Mouse (Mus musculus) liver, adult 2 months (tissue): ENCODE results near the gene Aff3. TPM values are rescaled to one million over a fixed set of nuclear protein-coding genes. Genes with fewer than 3 reads are reported as not detected.

Experiments used
- DNase-seq: peaks from one replicate; pipeline ENCODE4 v3.0.0-alpha.2; 2011; ENCODE audit warnings: low read depth, low spot score; ENCODE audit errors: extremely low read depth
- H3K27ac ChIP-seq: fragments of 200-500 bp; replicated peaks from 2 replicates; pipeline ENCODE4 v1.5.1; 2012; ENCODE audit warnings: low read depth, mild to moderate bottlenecking, control low read depth, inconsistent platforms, low read length; ENCODE audit not compliant: insufficient read depth
- H3K27me3 ChIP-seq: fragments of 200-500 bp; 2 replicates; pipeline ENCODE4 v1.6.1; 2012; ENCODE audit warnings: mild to moderate bottlenecking, moderate library complexity, low read length, inconsistent platforms; ENCODE audit not compliant: control insufficient read depth, insufficient read depth
- H3K36me3 ChIP-seq: fragments of 200-500 bp; 2 replicates; pipeline ENCODE4 v1.6.1; 2012; ENCODE audit warnings: low read length, inconsistent platforms; ENCODE audit not compliant: control insufficient read depth, insufficient read depth
- H3K4me1 ChIP-seq: fragments of 200-500 bp; 2 replicates; pipeline ENCODE4 v1.6.1; 2011; ENCODE audit warnings: low read length; ENCODE audit not compliant: control insufficient read depth, insufficient read depth
- H3K4me3 ChIP-seq: fragments of 200-500 bp; 2 replicates; pipeline ENCODE4 v1.5.1; 2011; ENCODE audit warnings: low read depth, mild to moderate bottlenecking, control low read depth, low read length, moderate library complexity; ENCODE audit not compliant: insufficient read depth
- H3K79me2 ChIP-seq: fragments of 200-500 bp; 2 replicates; pipeline ENCODE4 v1.6.1; 2012; ENCODE audit warnings: inconsistent platforms, mild to moderate bottlenecking, low read length, moderate library complexity; ENCODE audit not compliant: control insufficient read depth, insufficient read depth
- H3K9ac ChIP-seq: fragments of 200-500 bp; 2 replicates; pipeline ENCODE4 v1.6.1; 2012; ENCODE audit warnings: low read depth, mild to moderate bottlenecking, control low read depth, inconsistent platforms, low read length
- CTCF ChIP-seq: fragments of 200-500 bp; IDR thresholded peaks from 2 replicates; pipeline ENCODE4 v1.5.1; 2011; ENCODE audit warnings: low read depth, low read length, control low read depth
- POLR2A ChIP-seq: fragments of 200-500 bp; IDR thresholded peaks from 2 replicates; pipeline ENCODE4 v1.6.1; 2011; ENCODE audit warnings: low read length, control low read depth; ENCODE audit not compliant: insufficient read depth; ENCODE audit errors: extremely low read depth
- WGBS: fragments of 180-500 bp; shearing (Covaris S2); methylation state at CpG from one replicate; pipeline ENCODE4 v1.1.7; 2018; 5-methylcytosine and 5-hydroxymethylcytosine counted together
- polyA plus RNA-seq: library from polyadenylated mRNA; depleted of rRNA; stranded (reverse); fragments of >200 nt; gene quantifications from 2 replicates; pipeline ENCODE4 v1.2.3, GENCODE M21; 2012
- total RNA-seq: library from RNA; depleted of rRNA; stranded (reverse); fragments of >200 nt; gene quantifications from 2 replicates; pipeline ENCODE4 v1.2.3, GENCODE M21; 2014

The Aff3 gene
- total and polyA plus RNA-seq, 2 experiments = 0.18 to 0.28 TPM

DNA sequence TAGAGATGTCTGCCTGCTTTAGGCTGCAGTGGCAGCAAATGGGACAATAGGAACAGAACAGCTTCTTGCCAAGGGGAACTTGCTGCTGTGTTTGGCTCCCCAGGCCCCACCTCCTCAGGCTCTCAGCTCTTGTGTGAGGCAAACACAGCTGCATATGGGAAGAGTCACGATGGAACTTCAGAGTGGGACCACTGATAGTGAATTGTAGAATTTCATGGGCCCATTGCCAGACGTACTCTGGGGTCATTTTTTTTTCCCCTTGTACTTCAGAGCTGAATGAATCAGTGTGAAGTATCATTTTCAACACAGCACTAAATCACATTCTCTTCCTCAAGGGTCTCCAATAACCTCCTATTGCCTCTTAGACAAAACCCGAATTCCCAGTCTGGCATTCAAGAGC is 451.4 kb downstream of the Aff3 start:
- TF ChIP-seq CTCF (no peak), POLR2A (no peak)
- no peak for DNase-seq
- no peak overlapping the region for H3K27ac ChIP-seq
- H3K27me3 ChIP-seq = no peaks in the 10 kb centered on the region
- H3K36me3 ChIP-seq = no peaks in the 10 kb centered on the region
- no peak overlapping the region for H3K9ac ChIP-seq
- H3K4me3 ChIP-seq = no peak overlapping the region
- no peaks in the 10 kb centered on the region for H3K79me2 ChIP-seq
- WGBS = 78% methylated on average over 3 of the region's 3 CpGs
- H3K4me1 ChIP-seq = no peaks in the 10 kb centered on the region

DNA sequence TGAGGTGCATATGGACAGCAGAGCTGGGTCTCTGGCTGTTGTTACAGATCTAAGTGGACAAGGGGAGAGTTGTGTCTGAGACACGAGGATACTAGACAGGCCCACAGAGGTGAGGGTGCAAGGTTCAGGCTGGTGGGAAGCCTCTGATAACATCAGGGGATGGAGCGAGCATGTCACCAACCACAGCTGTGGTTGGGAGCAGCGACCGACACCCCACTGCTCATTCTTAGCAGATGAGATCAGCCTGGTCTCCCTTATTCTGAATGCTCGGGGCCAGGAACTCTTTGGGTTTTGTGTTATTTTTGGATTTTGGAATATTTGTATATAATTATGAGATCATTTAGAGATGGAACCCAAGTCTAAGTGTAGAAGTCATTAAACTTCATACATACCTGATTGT is 452.4 kb downstream of the Aff3 start:
- Histone ChIP-seq H3K36me3 (no peaks in the 10 kb centered on the region), H3K27ac (no peak overlapping the region), H3K9ac (no peak overlapping the region), H3K27me3 (no peaks in the 10 kb centered on the region), H3K4me1 (no peaks in the 10 kb centered on the region), H3K79me2 (no peaks in the 10 kb centered on the region), H3K4me3 (no peak overlapping the region)
- TF ChIP-seq CTCF (no peak), POLR2A (no peak)
- WGBS = 77% methylated on average over 5 of the region's 5 CpGs
- DNase-seq = no peak

GRCm38 (mm10) chr1:38202475-38203183 is 462.1 kb downstream of the Aff3 start:
- WGBS = 51% methylated on average over 10 of the region's 10 CpGs
- no peak for TF ChIP-seq POLR2A
- peak; percentile 63 for TF ChIP-seq CTCF

GRCm38 (mm10) chr1:38201796-38202195 is 463.0 kb downstream of the Aff3 start:
- H3K27me3 ChIP-seq = no peaks in the 10 kb centered on the region
- no peak overlapping the region for H3K9ac ChIP-seq
- H3K36me3 ChIP-seq = no peaks in the 10 kb centered on the region
- 87% methylated on average over 3 of the region's 3 CpGs for WGBS
- TF ChIP-seq POLR2A (no peak), CTCF (no peak)
- no peaks in the 10 kb centered on the region for H3K79me2 ChIP-seq
- no peak overlapping the region for H3K27ac ChIP-seq
- peak; percentile 7 for DNase-seq
- no peaks in the 10 kb centered on the region for H3K4me1 ChIP-seq
- H3K4me3 ChIP-seq = no peak overlapping the region

More at GRCm38 (mm10) chr1:38202475-38203183, 462.1 kb downstream of the Aff3 start:
- Histone ChIP-seq H3K36me3 (no peaks in the 10 kb centered on the region), H3K79me2 (no peaks in the 10 kb centered on the region), H3K4me3 (no peak overlapping the region), H3K27ac (no peak overlapping the region), H3K4me1 (no peaks in the 10 kb centered on the region), H3K9ac (no peak overlapping the region), H3K27me3 (no peaks in the 10 kb centered on the region)
- peak; percentile 50 for DNase-seq

DNA sequence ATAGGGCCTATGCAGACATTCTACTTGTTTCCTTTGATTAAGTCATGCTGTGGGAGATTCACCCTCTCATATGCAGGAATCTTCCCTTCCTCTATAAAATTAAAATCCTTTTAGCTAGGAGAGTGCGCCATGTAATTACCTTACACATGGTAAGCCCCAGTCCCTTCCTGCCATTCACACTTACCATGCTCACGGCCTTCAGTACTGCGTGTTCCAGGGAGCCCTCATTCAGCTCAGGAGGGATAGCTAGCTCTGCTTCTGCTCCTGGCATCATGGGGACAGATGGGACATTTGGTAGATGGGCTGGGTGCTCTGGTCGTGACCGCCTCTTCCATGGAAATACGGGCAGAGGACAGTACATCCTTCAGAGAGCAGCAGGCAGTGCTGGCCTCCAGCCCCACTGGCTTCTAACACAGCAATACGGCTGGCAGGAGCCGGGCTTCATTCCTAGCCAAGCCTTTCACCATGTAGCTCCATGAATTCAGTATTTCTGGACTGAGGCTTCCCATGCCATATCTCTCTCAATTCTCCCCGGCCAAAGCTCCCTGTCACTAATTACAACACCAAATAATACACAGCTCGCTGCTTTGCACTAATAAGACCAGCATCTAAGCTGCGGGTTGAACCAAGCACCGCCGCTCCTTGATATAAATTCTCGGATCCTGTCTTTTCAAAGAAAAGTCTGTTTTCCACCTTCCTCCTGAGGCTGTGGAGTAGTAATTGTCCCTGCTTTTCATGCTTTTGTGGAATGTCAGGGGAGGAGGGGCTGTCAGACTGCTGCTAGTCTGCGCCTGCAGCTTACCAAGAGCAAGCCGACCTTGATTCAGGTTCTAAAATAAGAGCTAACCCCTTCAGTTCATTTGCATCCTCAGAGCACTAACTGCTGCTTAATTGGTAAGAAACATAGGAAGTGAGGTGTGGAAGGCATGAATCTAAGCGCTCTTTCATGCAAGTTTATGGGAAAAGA is 464.8 kb downstream of the Aff3 start:
- H3K79me2 ChIP-seq = no peaks in the 10 kb centered on the region
- no peaks in the 10 kb centered on the region for H3K4me1 ChIP-seq
- WGBS = 89% methylated on average over 17 of the region's 17 CpGs
- no peaks in the 10 kb centered on the region for H3K36me3 ChIP-seq
- H3K27me3 ChIP-seq = no peaks in the 10 kb centered on the region
- H3K27ac ChIP-seq = no peak overlapping the region
- H3K4me3 ChIP-seq = no peak overlapping the region
- TF ChIP-seq POLR2A = no peak
- TF ChIP-seq CTCF = no peak
- no peak for DNase-seq
- no peak overlapping the region for H3K9ac ChIP-seq
